Mouse (Mus musculus) heart, postnatal 36 days (tissue): Measurements from ENCODE around the gene Ldlrad3. TPM values are rescaled to one million over a fixed set of nuclear protein-coding genes. Genes with fewer than 3 reads are reported as not detected.
A peak's percentile ranks its signal among the peaks of the same experiment; 100 is the strongest.

Source experiments
- DNase-seq, 2 experiments: peaks; one replicate each; pipeline ENCODE4 v3.0.0; 2021 to 2022
- intact Hi-C: fragments of 180-260 bp; cut with DNase I; formaldehyde crosslinking; loops from one replicate; pipeline ENCODE4 v1.15.1; 2025
- total RNA-seq, 2 experiments: library from RNA; stranded (reverse); gene quantifications; 2 replicates each; pipeline ENCODE4 v1.2.3; 2021

Ldlrad3 gene
- total RNA-seq, 2 experiments from 2014 or later = 3.8 to 4.4 TPM

- intact Hi-C loops = loop anchor here (10.0 kb wide), 1 partner anchor 288 kb away; no protein-coding TSS in a partner anchor
Observed at GRCm38 (mm10) chr2:102192943-102193820, 7.0 kb upstream of the Ldlrad3 start.

GRCm38 (mm10) chr2:102191736-102192135, 5.6 kb upstream of the Ldlrad3 start:
- DNase-seq = no peak
- intact Hi-C loops = loop anchor here (10.0 kb wide), 1 partner anchor 287 kb away; no protein-coding TSS in a partner anchor

More at GRCm38 (mm10) chr2:102192943-102193820, 7.0 kb upstream of the Ldlrad3 start:
- DNase-seq = no peak

GRCm38 (mm10) chr2:102190956-102191355, 4.8 kb upstream of the Ldlrad3 start:
- intact Hi-C loops = loop anchor here (10.0 kb wide), 1 partner anchor 286 kb away; no protein-coding TSS in a partner anchor
- no peak for DNase-seq

GRCm38 (mm10) chr2:102185069-102185950, 875 bp downstream of the Ldlrad3 start:
- peak in 1 of 2 experiments; percentile 39 for DNase-seq
- intact Hi-C loops = loop anchor here (5.0 kb wide), 4 partner anchors 78 to 267 kb away; partner anchors contain the start of gene Fjx1

GRCm38 (mm10) chr2:102183720-102184480, 2.3 kb downstream of the Ldlrad3 start:
- intact Hi-C loops = loop anchor here (5.0 kb wide), 1 partner anchor 42 kb away; no protein-coding TSS in a partner anchor
- no peak for DNase-seq

- DNase-seq = no peak
- intact Hi-C loops = loop anchor here (5.0 kb wide), 1 partner anchor 39 kb away; no protein-coding TSS in a partner anchor
Observed at GRCm38 (mm10) chr2:102181459-102181858, 4.7 kb downstream of the Ldlrad3 start.

- intact Hi-C loops = no loop called here
- DNase-seq = no peak
Observed at GRCm38 (mm10) chr2:102176434-102176772, 9.8 kb downstream of the Ldlrad3 start.

- DNase-seq = no peak
- intact Hi-C loops = no loop called here
Observed at GRCm38 (mm10) chr2:102175741-102176433, 10.3 kb downstream of the Ldlrad3 start.

- intact Hi-C loops = no loop called here
- DNase-seq = no peak
Observed at GRCm38 (mm10) chr2:102172458-102172857, 13.7 kb downstream of the Ldlrad3 start.

- peak; percentile 23 to 30 for DNase-seq
- intact Hi-C loops = no loop called here
Observed at GRCm38 (mm10) chr2:102166550-102167325, 19.4 kb downstream of the Ldlrad3 start.

GRCm38 (mm10) chr2:102163106-102163505, 23.1 kb downstream of the Ldlrad3 start:
- intact Hi-C loops = no loop called here
- DNase-seq = no peak

GRCm38 (mm10) chr2:102157555-102157954, 28.6 kb downstream of the Ldlrad3 start:
- intact Hi-C loops = no loop called here
- DNase-seq = no peak

- no peak for DNase-seq
Observed at GRCm38 (mm10) chr2:102157010-102157409, 29.2 kb downstream of the Ldlrad3 start.

GRCm38 (mm10) chr2:102156460-102156859, 29.7 kb downstream of the Ldlrad3 start:
- DNase-seq = no peak
- intact Hi-C loops = no loop called here

More at GRCm38 (mm10) chr2:102157010-102157409, 29.2 kb downstream of the Ldlrad3 start:
- intact Hi-C loops = no loop called here

GRCm38 (mm10) chr2:102155306-102156015, 30.7 kb downstream of the Ldlrad3 start:
- intact Hi-C loops = no loop called here
- no peak for DNase-seq

- DNase-seq = no peak
- intact Hi-C loops = no loop called here
Observed at GRCm38 (mm10) chr2:102154771-102155211, 31.4 kb downstream of the Ldlrad3 start.

GRCm38 (mm10) chr2:102154328-102154727, 31.9 kb downstream of the Ldlrad3 start:
- DNase-seq = no peak
- intact Hi-C loops = no loop called here

- intact Hi-C loops = no loop called here
- DNase-seq = no peak
Observed at GRCm38 (mm10) chr2:102153516-102153915, 32.7 kb downstream of the Ldlrad3 start.
